Mouse (Mus musculus): ENCODE results near the gene Nup214.

- no peak for TF ChIP-seq CTCF (IDR thresholded peaks at IDR 0.05; ENCODE audit: borderline replicate concordance, insufficient read depth, low read length)
- no peak for TF ChIP-seq POLR2A (IDR thresholded peaks at IDR 0.05; ENCODE audit: low read depth, low read length)
Measured at GRCm38 (mm10) chr2:32051791-32052190, 77.6 kb downstream of the Nup214 start.

All from embryonic fibroblast, embryonic 13.5 days (primary cell).